Mouse (Mus musculus): ENCODE results near the gene Egfl7. TPM values are rescaled to one million over a fixed set of nuclear protein-coding genes. Genes with fewer than 3 reads are reported as not detected.

Gene Egfl7
- polyA plus RNA-seq, 1 experiment from 2014 or later = 371 TPM

GRCm38 (mm10) chr2:26593211-26594021, 13.6 kb downstream of the Egfl7 start:
- 66% methylated on average over 9 of the region's 9 CpGs for WGBS
- H3K27me3 ChIP-seq (ENCODE audit: control insufficient read depth, insufficient read depth, low read depth, low read length) = no peaks in the 10 kb centered on the region
- no peak overlapping the region for H3K9ac ChIP-seq (ENCODE audit: low read length)
- peaks cover 10% of the 10 kb centered on the region for H3K4me1 ChIP-seq (replicated peaks; ENCODE audit: control insufficient read depth, insufficient read depth, low read length)
- ATAC-seq (ENCODE audit: low read depth) = peak; percentile 13
- H3K9me3 ChIP-seq (ENCODE audit: control insufficient read depth, low read length) = no peaks in the 10 kb centered on the region
- no peak overlapping the region for H3K4me3 ChIP-seq (ENCODE audit: low read length)
- H3K27ac ChIP-seq (ENCODE audit: low read length) = no peak overlapping the region
- H3K36me3 ChIP-seq (ENCODE audit: control insufficient read depth, insufficient read depth, low read length) = peaks cover 20% of the 10 kb centered on the region
- no peak overlapping the region for H3K4me2 ChIP-seq (ENCODE audit: low read depth, low read length)

- Histone ChIP-seq H3K4me3 (ENCODE audit: low read length) (no peak overlapping the region), H3K4me1 (replicated peaks; ENCODE audit: control insufficient read depth, insufficient read depth, low read length) (peaks cover 9% of the 10 kb centered on the region), H3K36me3 (ENCODE audit: control insufficient read depth, insufficient read depth, low read length) (peaks cover 20% of the 10 kb centered on the region), H3K27ac (ENCODE audit: low read length) (no peak overlapping the region), H3K4me2 (ENCODE audit: low read depth, low read length) (no peak overlapping the region), H3K9me3 (ENCODE audit: control insufficient read depth, low read length) (no peaks in the 10 kb centered on the region), H3K27me3 (ENCODE audit: control insufficient read depth, insufficient read depth, low read depth, low read length) (no peaks in the 10 kb centered on the region), H3K9ac (ENCODE audit: low read length) (no peak overlapping the region)
- WGBS = 51% methylated on average over 9 of the region's 9 CpGs
- peak; percentile 32 for ATAC-seq (ENCODE audit: low read depth)
These were observed 14.2 kb downstream of the Egfl7 start for GRCm38 (mm10) chr2:26594022-26594346.

- ATAC-seq (ENCODE audit: low read depth) = peak; percentile 23
- H3K27me3 ChIP-seq (ENCODE audit: control insufficient read depth, insufficient read depth, low read depth, low read length) = no peaks in the 10 kb centered on the region
- no peaks in the 10 kb centered on the region for H3K9me3 ChIP-seq (ENCODE audit: control insufficient read depth, low read length)
- H3K36me3 ChIP-seq (ENCODE audit: control insufficient read depth, insufficient read depth, low read length) = peaks cover 20% of the 10 kb centered on the region
- WGBS = 82% methylated on average over 7 of the region's 7 CpGs
- H3K4me2 ChIP-seq (ENCODE audit: low read depth, low read length) = no peak overlapping the region
- no peak overlapping the region for H3K4me3 ChIP-seq (ENCODE audit: low read length)
- H3K9ac ChIP-seq (ENCODE audit: low read length) = no peak overlapping the region
- H3K27ac ChIP-seq (ENCODE audit: low read length) = no peak overlapping the region
- peaks cover 9% of the 10 kb centered on the region for H3K4me1 ChIP-seq (replicated peaks; ENCODE audit: control insufficient read depth, insufficient read depth, low read length)
These were observed 14.7 kb downstream of the Egfl7 start for GRCm38 (mm10) chr2:26594461-26594933.

- peaks cover 9% of the 10 kb centered on the region for H3K4me1 ChIP-seq (replicated peaks; ENCODE audit: control insufficient read depth, insufficient read depth, low read length)
- H3K27ac ChIP-seq (ENCODE audit: low read length) = no peak overlapping the region
- H3K4me3 ChIP-seq (ENCODE audit: low read length) = no peak overlapping the region
- peaks cover 20% of the 10 kb centered on the region for H3K36me3 ChIP-seq (ENCODE audit: control insufficient read depth, insufficient read depth, low read length)
- no peaks in the 10 kb centered on the region for H3K9me3 ChIP-seq (ENCODE audit: control insufficient read depth, low read length)
- H3K9ac ChIP-seq (ENCODE audit: low read length) = no peak overlapping the region
- ATAC-seq (ENCODE audit: low read depth) = peak; percentile 41
- WGBS = 44% methylated on average over 6 of the region's 6 CpGs
- no peak overlapping the region for H3K4me2 ChIP-seq (ENCODE audit: low read depth, low read length)
- H3K27me3 ChIP-seq (ENCODE audit: control insufficient read depth, insufficient read depth, low read depth, low read length) = no peaks in the 10 kb centered on the region
These were observed 15.3 kb downstream of the Egfl7 start for GRCm38 (mm10) chr2:26594934-26595724.

- no peak overlapping the region for H3K4me2 ChIP-seq (ENCODE audit: low read depth, low read length)
- peaks cover 8% of the 10 kb centered on the region for H3K4me1 ChIP-seq (replicated peaks; ENCODE audit: control insufficient read depth, insufficient read depth, low read length)
- H3K4me3 ChIP-seq (ENCODE audit: low read length) = no peak overlapping the region
- 77% methylated on average over 11 of the region's 11 CpGs for WGBS
- peaks cover 17% of the 10 kb centered on the region for H3K36me3 ChIP-seq (ENCODE audit: control insufficient read depth, insufficient read depth, low read length)
- ATAC-seq (ENCODE audit: low read depth) = no peak
- H3K27ac ChIP-seq (ENCODE audit: low read length) = no peak overlapping the region
- H3K9ac ChIP-seq (ENCODE audit: low read length) = no peak overlapping the region
- H3K9me3 ChIP-seq (ENCODE audit: control insufficient read depth, low read length) = no peaks in the 10 kb centered on the region
- no peaks in the 10 kb centered on the region for H3K27me3 ChIP-seq (ENCODE audit: control insufficient read depth, insufficient read depth, low read depth, low read length)
These were observed 16.1 kb downstream of the Egfl7 start for GRCm38 (mm10) chr2:26595725-26596435.

- H3K4me2 ChIP-seq (ENCODE audit: low read depth, low read length) = no peak overlapping the region
These were observed 17.1 kb downstream of the Egfl7 start for GRCm38 (mm10) chr2:26596898-26597297.

GRCm38 (mm10) chr2:26597810-26598209, 18.0 kb downstream of the Egfl7 start:
- H3K9ac ChIP-seq (ENCODE audit: low read length) = no peak overlapping the region
- H3K27me3 ChIP-seq (ENCODE audit: control insufficient read depth, insufficient read depth, low read depth, low read length) = no peaks in the 10 kb centered on the region
- H3K4me3 ChIP-seq (ENCODE audit: low read length) = no peak overlapping the region
- ATAC-seq (ENCODE audit: low read depth) = no peak
- H3K36me3 ChIP-seq (ENCODE audit: control insufficient read depth, insufficient read depth, low read length) = peaks cover 9% of the 10 kb centered on the region
- 81% methylated on average over 2 of the region's 2 CpGs for WGBS
- H3K4me2 ChIP-seq (ENCODE audit: low read depth, low read length) = no peak overlapping the region
- no peaks in the 10 kb centered on the region for H3K9me3 ChIP-seq (ENCODE audit: control insufficient read depth, low read length)
- no peak overlapping the region for H3K27ac ChIP-seq (ENCODE audit: low read length)
- peaks cover 5% of the 10 kb centered on the region for H3K4me1 ChIP-seq (replicated peaks; ENCODE audit: control insufficient read depth, insufficient read depth, low read length)

More at GRCm38 (mm10) chr2:26596898-26597297, 17.1 kb downstream of the Egfl7 start:
- Histone ChIP-seq H3K4me3 (ENCODE audit: low read length) (no peak overlapping the region), H3K27me3 (ENCODE audit: control insufficient read depth, insufficient read depth, low read depth, low read length) (no peaks in the 10 kb centered on the region), H3K36me3 (ENCODE audit: control insufficient read depth, insufficient read depth, low read length) (peaks cover 13% of the 10 kb centered on the region), H3K4me1 (replicated peaks; ENCODE audit: control insufficient read depth, insufficient read depth, low read length) (no peaks in the 10 kb centered on the region), H3K9ac (ENCODE audit: low read length) (no peak overlapping the region), H3K27ac (ENCODE audit: low read length) (no peak overlapping the region), H3K9me3 (ENCODE audit: control insufficient read depth, low read length) (no peaks in the 10 kb centered on the region)
- WGBS = 88% methylated on average over 3 of the region's 3 CpGs
- no peak for ATAC-seq (ENCODE audit: low read depth)

- no peak overlapping the region for H3K4me2 ChIP-seq (ENCODE audit: low read depth, low read length)
- no peak overlapping the region for H3K9ac ChIP-seq (ENCODE audit: low read length)
- no peaks in the 10 kb centered on the region for H3K27me3 ChIP-seq (ENCODE audit: control insufficient read depth, insufficient read depth, low read depth, low read length)
- peaks cover 11% of the 10 kb centered on the region for H3K4me1 ChIP-seq (replicated peaks; ENCODE audit: control insufficient read depth, insufficient read depth, low read length)
- 68% methylated on average over 3 of the region's 3 CpGs for WGBS
- H3K36me3 ChIP-seq (ENCODE audit: control insufficient read depth, insufficient read depth, low read length) = peaks cover 9% of the 10 kb centered on the region
- no peak for ATAC-seq (ENCODE audit: low read depth)
- no peak overlapping the region for H3K4me3 ChIP-seq (ENCODE audit: low read length)
- no peak overlapping the region for H3K27ac ChIP-seq (ENCODE audit: low read length)
- H3K9me3 ChIP-seq (ENCODE audit: control insufficient read depth, low read length) = no peaks in the 10 kb centered on the region
These were observed 18.6 kb downstream of the Egfl7 start for GRCm38 (mm10) chr2:26598462-26598861.

GRCm38 (mm10) chr2:26599965-26600364, 20.2 kb downstream of the Egfl7 start:
- Histone ChIP-seq H3K27ac (ENCODE audit: low read length) (no peak overlapping the region), H3K27me3 (ENCODE audit: control insufficient read depth, insufficient read depth, low read depth, low read length) (no peaks in the 10 kb centered on the region), H3K36me3 (ENCODE audit: control insufficient read depth, insufficient read depth, low read length) (peaks cover 4% of the 10 kb centered on the region), H3K4me2 (ENCODE audit: low read depth, low read length) (no peak overlapping the region), H3K9me3 (ENCODE audit: control insufficient read depth, low read length) (no peaks in the 10 kb centered on the region), H3K9ac (ENCODE audit: low read length) (no peak overlapping the region), H3K4me3 (ENCODE audit: low read length) (no peak overlapping the region), H3K4me1 (replicated peaks; ENCODE audit: control insufficient read depth, insufficient read depth, low read length) (peaks cover 14% of the 10 kb centered on the region)
- 85% methylated on average over 4 of the region's 4 CpGs for WGBS
- no peak for ATAC-seq (ENCODE audit: low read depth)
